ENCODE assay signal across 8 mouse cellular contexts in the genomic region with DNA sequence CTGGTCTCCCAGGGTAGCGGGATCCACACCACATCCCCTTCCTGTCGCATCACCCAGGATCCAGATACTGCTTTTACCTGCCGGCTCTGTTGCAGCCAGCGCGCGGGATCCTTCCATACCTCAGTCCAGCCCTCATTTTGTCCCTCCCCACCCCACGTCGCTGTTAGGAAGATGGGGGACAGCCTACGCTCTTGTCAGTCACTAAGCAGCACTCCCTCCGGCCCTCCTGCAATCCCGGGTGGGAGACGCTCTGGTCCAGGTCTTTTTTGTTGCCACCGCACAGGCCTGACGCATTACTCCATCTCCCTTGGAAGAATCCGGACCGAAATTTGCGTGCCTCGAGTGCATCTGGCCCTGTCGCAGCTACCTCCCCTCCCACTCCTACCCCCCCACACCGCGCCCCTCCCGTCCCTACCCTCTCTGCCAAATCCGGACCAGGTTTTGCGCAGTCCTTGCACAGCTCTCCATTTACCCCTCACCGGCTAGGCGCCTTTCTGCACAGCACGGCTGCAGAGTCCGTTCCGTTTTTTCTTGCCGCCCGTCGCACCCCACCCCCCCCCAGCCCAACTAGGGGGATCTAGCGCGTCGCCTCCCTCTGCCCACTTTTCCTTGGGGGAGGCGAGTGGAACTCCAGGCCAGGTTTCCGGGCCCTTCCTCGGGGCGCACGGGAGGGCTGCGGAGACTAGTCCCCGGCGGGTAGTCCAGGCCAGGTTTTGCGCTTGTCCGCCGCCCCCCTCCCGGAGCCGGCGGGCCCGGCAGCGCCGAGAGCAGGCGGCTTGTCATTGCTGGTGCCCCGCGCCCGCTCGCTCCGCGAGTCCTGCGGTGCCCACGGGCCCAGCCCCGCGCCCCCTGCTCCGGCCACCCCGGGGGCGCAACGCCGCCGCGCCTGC. TPM values are rescaled to one million over a fixed set of nuclear protein-coding genes. Genes with fewer than 3 reads are reported as not detected.
DNase-seq lines count a peak whose midpoint lies in the region; ATAC-seq and TF ChIP-seq lines count a peak whose summit lies in the region.

Gene Adgrl1, plus strand, starts transcription at position 743 of the 890 bp plus-strand sequence.

- peak within 1 kb of the TSS; percentile 88 for H3K9ac ChIP-seq in heart, embryonic 11.5 days (ENCODE audit: low read depth, low read length)
- peak within 1 kb of the TSS; percentile 84 for H3K9ac ChIP-seq in kidney, embryonic 15.5 days
- peak within 1 kb of the TSS; percentile 85 for H3K9ac ChIP-seq in limb, embryonic 15.5 days

- no peak within 1 kb of the TSS for H3K27ac ChIP-seq in bone marrow macrophage, adult 2 months (ENCODE audit: insufficient read depth, low read depth, low read length)
- peak within 1 kb of the TSS; percentile 72 for H3K27ac ChIP-seq in embryonic fibroblast, embryonic 13.5 days (ENCODE audit: insufficient read depth, low read length)
- peak within 1 kb of the TSS; percentile 96 for H3K27ac ChIP-seq in heart, embryonic 11.5 days (ENCODE audit: low read depth, low read length)
- peak within 1 kb of the TSS; percentile 98 for H3K27ac ChIP-seq in kidney, embryonic 15.5 days
- peak within 1 kb of the TSS; percentile 99 for H3K27ac ChIP-seq in limb, embryonic 15.5 days

- H3K4me2 ChIP-seq in heart, embryonic 11.5 days: peak within 1 kb of the TSS; percentile 98
- peak within 1 kb of the TSS; percentile 92 for H3K4me2 ChIP-seq in kidney, embryonic 15.5 days
- peak within 1 kb of the TSS; percentile 84 for H3K4me2 ChIP-seq in limb, embryonic 15.5 days

- peaks cover 4% of the 10 kb centered on the region for H3K27me3 ChIP-seq in C2C12 (ENCODE audit: control insufficient read depth, insufficient read depth, insufficient read length)
- H3K27me3 ChIP-seq in heart, embryonic 11.5 days (ENCODE audit: control insufficient read depth, insufficient read depth, low read length): peaks cover 20% of the 10 kb centered on the region
- peaks cover 20% of the 10 kb centered on the region for H3K27me3 ChIP-seq in kidney, embryonic 15.5 days
- peaks cover 6% of the 10 kb centered on the region for H3K27me3 ChIP-seq in limb, embryonic 15.5 days

- no peak for TF ChIP-seq CTCF in C2C12 (IDR thresholded peaks at IDR 0.05; ENCODE audit: control insufficient read depth, insufficient read depth, insufficient read length)
- TF ChIP-seq CTCF in bone marrow macrophage, adult 2 months (IDR thresholded peaks at IDR 0.05; ENCODE audit: low read depth, low read length): no peak
- no peak for TF ChIP-seq CTCF in embryonic fibroblast, embryonic 13.5 days (IDR thresholded peaks at IDR 0.05; ENCODE audit: borderline replicate concordance, insufficient read depth, low read length)

- H3K4me3 ChIP-seq in C2C12 (ENCODE audit: insufficient read depth, poor library complexity, severe bottlenecking): peak within 1 kb of the TSS; percentile 41
- peak within 1 kb of the TSS; percentile 59 for H3K4me3 ChIP-seq in bone marrow macrophage, adult 2 months (ENCODE audit: insufficient read depth, low read length)
- peak within 1 kb of the TSS; percentile 59 for H3K4me3 ChIP-seq in embryonic fibroblast, embryonic 13.5 days (ENCODE audit: insufficient read depth, low read length)
- H3K4me3 ChIP-seq in heart, embryonic 11.5 days (ENCODE audit: low read depth, low read length): peak within 1 kb of the TSS; percentile 89
- H3K4me3 ChIP-seq in kidney, embryonic 15.5 days (replicated peaks): peak within 1 kb of the TSS; percentile 97
- H3K4me3 ChIP-seq in limb, embryonic 15.5 days: peak within 1 kb of the TSS; percentile 96

- peak within 1 kb of the TSS; percentile 89 for H3ac ChIP-seq in C2C12 (ENCODE audit: control insufficient read depth, insufficient read length, low read depth)

- no peaks in the 10 kb centered on the region for H3K79me3 ChIP-seq in C2C12 (ENCODE audit: low read depth)

- no peaks in the 10 kb centered on the region for H3K79me2 ChIP-seq in C2C12 (ENCODE audit: control insufficient read depth, insufficient read depth)

- peak; percentile 81 for ATAC-seq in heart, embryonic 11.5 days (replicated peaks; ENCODE audit: insufficient number of reproducible peaks, low FRiP score, low TSS enrichment)
- peak; percentile 88 for ATAC-seq in kidney, embryonic 15.5 days (replicated peaks; ENCODE audit: low FRiP score)
- ATAC-seq in limb, embryonic 15.5 days (ENCODE audit: insufficient number of reproducible peaks, low FRiP score, low TSS enrichment, low read depth): peak; percentile 94
- ATAC-seq in monocyte, adult 5-6 weeks (replicated peaks; ENCODE audit: insufficient number of reproducible peaks, low FRiP score, low TSS enrichment, poor library complexity, severe bottlenecking): peak; percentile 27

- DNase-seq in spleen, postnatal 36 days (ENCODE audit: low spot score in 2 of 2): peak; percentile 66 to 73

- no peaks in the 10 kb centered on the region for H3K36me3 ChIP-seq in C2C12 (ENCODE audit: control insufficient read depth, insufficient read depth)
- no peaks in the 10 kb centered on the region for H3K36me3 ChIP-seq in heart, embryonic 11.5 days (ENCODE audit: control insufficient read depth, insufficient read depth, low read length)
- H3K36me3 ChIP-seq in kidney, embryonic 15.5 days: no peaks in the 10 kb centered on the region
- H3K36me3 ChIP-seq in limb, embryonic 15.5 days: no peaks in the 10 kb centered on the region

- H3K9me3 ChIP-seq in heart, embryonic 11.5 days (replicated peaks; ENCODE audit: control insufficient read depth, low read length): no peaks in the 10 kb centered on the region
- H3K9me3 ChIP-seq in kidney, embryonic 15.5 days (replicated peaks): no peaks in the 10 kb centered on the region
- no peaks in the 10 kb centered on the region for H3K9me3 ChIP-seq in limb, embryonic 15.5 days

- WGBS in heart, embryonic 11.5 days (ENCODE audit: insufficient replicate concordance): under 1% methylated on average over 70 of the region's 70 CpGs
- under 1% methylated on average over 70 of the region's 70 CpGs for WGBS in kidney, embryonic 15.5 days
- WGBS in limb, embryonic 15.5 days: under 1% methylated on average over 48 of the region's 70 CpGs

- H3K4me1 ChIP-seq in bone marrow macrophage, adult 2 months (ENCODE audit: control insufficient read depth, insufficient read depth, low read length): no peaks in the 10 kb centered on the region
- peaks cover 6% of the 10 kb centered on the region for H3K4me1 ChIP-seq in embryonic fibroblast, embryonic 13.5 days (ENCODE audit: control insufficient read depth, insufficient read depth, low read length)
- peaks cover 40% of the 10 kb centered on the region for H3K4me1 ChIP-seq in heart, embryonic 11.5 days (ENCODE audit: control insufficient read depth, insufficient read depth, low read length)
- H3K4me1 ChIP-seq in kidney, embryonic 15.5 days: peaks cover 61% of the 10 kb centered on the region
- peaks cover 60% of the 10 kb centered on the region for H3K4me1 ChIP-seq in limb, embryonic 15.5 days

- no peak for TF ChIP-seq POLR2A in bone marrow macrophage, adult 2 months (IDR thresholded peaks at IDR 0.05; ENCODE audit: borderline replicate concordance, low read depth, low read length)
- peak; percentile 56 for TF ChIP-seq POLR2A in embryonic fibroblast, embryonic 13.5 days (IDR thresholded peaks at IDR 0.05; ENCODE audit: low read depth, low read length)

TF ChIP-seq in C2C12, 6 proteins besides CTCF, POLR2A, EP300 and RAD21:
- TF ChIP-seq MYOG (IDR thresholded peaks at IDR 0.05; ENCODE audit: control insufficient read depth, extremely low read depth, insufficient read length) (no peak), CEBPB (IDR thresholded peaks at IDR 0.05; ENCODE audit: low read depth) (no peak), USF1 (IDR thresholded peaks at IDR 0.05; ENCODE audit: low read depth) (no peak), FOSL1 (IDR thresholded peaks at IDR 0.05; ENCODE audit: insufficient read depth, low read length, poor library complexity, severe bottlenecking) (no peak), MYOD1 (IDR thresholded peaks at IDR 0.05; ENCODE audit: control insufficient read depth, insufficient read length, low read depth) (no peak), MAX (IDR thresholded peaks at IDR 0.05) (no peak)

RNA-seq across cellular contexts. Expression of gene Adgrl1, which starts in this region (rescaled TPM):
- 16.6 TPM for polyA plus RNA-seq in C2C12 (2012; fragmentation: generic; extraction: Trizol)
- polyA plus RNA-seq in bone marrow macrophage, adult 2 months (2012; ENCODE audit: insufficient read depth, insufficient read length, missing spikeins): 0.31 and 2.0 TPM in 2 replicates
- polyA plus RNA-seq in embryonic fibroblast, embryonic 13.5 days (2011; ENCODE audit: insufficient read length, low read depth, missing spikeins): 67.4 and 95.4 TPM in 2 replicates
- 10.2 and 13.5 TPM in 2 replicates for polyA plus RNA-seq in heart, embryonic 11.5 days (2014; fragmentation: Nextera tagmentation; extraction: Ambion mirVana)
- polyA plus RNA-seq in kidney, embryonic 15.5 days (2015; fragmentation: Nextera tagmentation; extraction: Ambion mirVana): 17.8 and 18.8 TPM in 2 replicates
- 17.2 and 23.5 TPM in 2 replicates for polyA plus RNA-seq in limb, embryonic 15.5 days (2015; fragmentation: Nextera tagmentation; extraction: Ambion mirVana)
- 0.53 to 4.7 TPM (median 1.5 TPM) in 3 replicates for total RNA-seq in monocyte, adult 5-6 weeks (2017)

Comparison
In these comparisons a context has a peak if more than half of its experiments do, and no peak if none do; other contexts are left out.
1. H3K4me3 ChIP-seq: peak in every context shown above with its lines; median percentile 97 in kidney, embryonic 15.5 days; 96 in limb, embryonic 15.5 days; 89 in heart, embryonic 11.5 days; 59 in bone marrow macrophage, adult 2 months; 59 in embryonic fibroblast, embryonic 13.5 days; 41 in C2C12.
2. ATAC-seq: peak in every context shown above with its lines; median percentile 94 in limb, embryonic 15.5 days; 88 in kidney, embryonic 15.5 days; 81 in heart, embryonic 11.5 days; 27 in monocyte, adult 5-6 weeks.